Mouse (Mus musculus): ENCODE results near the gene Cdc7.

The Cdc7 gene

DNA sequence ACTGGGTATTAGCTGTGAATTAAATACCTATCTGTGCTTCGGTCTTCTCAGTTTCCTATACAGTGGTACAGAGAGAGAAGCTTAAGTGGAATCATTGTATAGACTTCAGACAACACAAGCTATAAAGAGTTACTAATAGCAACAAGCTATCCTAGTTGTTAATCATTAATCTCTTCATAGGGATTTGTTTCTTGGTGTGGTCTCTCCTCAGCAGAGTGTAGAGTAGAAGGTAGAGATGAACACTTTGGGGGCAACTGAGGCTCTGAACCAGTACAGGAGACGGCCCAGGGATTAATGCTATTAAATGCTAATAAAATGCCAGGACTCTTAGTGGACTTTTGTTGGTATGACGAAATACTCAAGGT lies 57.9 kb downstream of the Cdc7 start:
- DNase-seq (ENCODE audit: low read depth in 2 of 2, low spot score in 2 of 2): no peak

DNA sequence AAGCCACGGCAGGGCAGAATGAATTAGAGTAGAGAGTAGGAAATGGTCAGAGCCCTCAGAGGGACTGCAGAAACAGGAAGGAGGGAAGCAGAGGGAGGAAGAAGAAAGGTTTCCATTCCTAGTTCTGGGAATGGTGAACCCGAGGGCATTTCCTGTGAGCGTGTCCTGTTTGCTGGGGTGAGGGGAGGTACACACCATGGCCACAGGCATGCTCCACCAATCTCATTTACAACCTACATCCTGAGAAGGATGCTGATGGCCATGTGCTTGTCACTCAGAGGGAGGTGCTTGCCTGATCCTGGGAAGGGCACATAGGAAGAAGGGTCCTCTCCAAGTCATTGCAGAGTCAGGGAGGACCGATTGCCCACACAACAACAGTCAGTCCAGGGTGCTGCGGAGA lies 59.8 kb downstream of the Cdc7 start:
- DNase-seq (ENCODE audit: low read depth in 2 of 2, low spot score in 2 of 2): no peak

DNA sequence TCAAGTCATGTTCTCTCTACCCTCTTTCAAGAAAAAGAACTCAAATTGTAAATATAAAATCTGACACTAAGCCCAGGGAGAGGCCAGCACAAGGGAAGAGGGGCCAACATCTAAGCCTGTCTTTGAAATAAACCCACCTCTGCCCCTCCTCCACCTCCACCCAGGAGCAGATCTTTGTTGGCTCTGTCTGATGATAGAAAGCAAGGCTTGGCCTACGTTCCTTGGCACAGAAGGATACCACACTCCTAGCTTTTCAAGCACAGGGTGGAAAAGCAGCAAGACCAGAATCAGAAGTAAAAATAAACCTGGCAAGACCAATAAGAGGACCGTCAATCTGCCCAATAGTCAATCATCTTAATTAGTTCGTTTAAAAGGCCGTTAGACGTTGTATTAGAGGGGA lies 61.2 kb downstream of the Cdc7 start:
- DNase-seq (ENCODE audit: low read depth in 2 of 2, low spot score in 2 of 2): no peak

DNA sequence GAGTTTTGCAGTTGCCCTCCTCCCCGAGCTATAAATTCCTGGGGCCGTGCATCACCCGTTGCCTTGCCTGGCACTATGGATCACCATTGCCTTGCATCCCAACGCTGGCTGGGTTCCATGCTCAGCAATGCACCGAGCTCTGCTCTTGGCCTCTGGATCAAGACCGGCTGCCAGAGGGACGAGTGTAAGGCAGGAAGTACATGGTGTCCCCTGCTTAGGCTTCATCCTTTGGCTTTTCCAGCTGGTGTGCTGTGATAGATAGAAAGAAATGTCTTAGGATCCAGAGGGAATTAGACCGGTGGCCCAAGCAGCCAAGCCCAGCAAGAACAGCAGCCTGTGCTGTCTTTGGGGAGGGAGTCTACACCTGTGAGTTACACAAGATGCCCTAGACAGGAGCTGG lies 61.7 kb downstream of the Cdc7 start:
- DNase-seq (ENCODE audit: low read depth in 2 of 2, low spot score in 2 of 2): no peak

DNA sequence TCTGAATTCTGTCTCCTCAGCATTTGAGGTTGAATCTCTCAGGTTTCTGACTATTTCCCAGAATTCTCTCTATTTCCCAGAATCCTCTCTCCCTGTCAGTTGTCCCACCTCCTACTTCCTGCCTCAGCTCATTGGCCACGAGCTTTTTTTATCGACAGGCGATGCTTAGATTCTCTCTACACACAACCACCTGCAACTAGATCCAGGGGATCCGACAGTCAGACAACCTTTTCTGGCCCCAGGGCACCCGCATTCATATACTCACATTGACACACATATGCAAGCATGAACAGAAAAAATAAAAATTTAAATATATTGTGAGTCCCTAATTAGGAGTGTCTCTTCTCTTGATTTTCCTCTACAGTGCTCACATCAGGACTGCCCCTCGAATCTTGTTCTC lies 63.5 kb downstream of the Cdc7 start:
- DNase-seq (ENCODE audit: low read depth in 2 of 2, low spot score in 2 of 2): no peak

DNA sequence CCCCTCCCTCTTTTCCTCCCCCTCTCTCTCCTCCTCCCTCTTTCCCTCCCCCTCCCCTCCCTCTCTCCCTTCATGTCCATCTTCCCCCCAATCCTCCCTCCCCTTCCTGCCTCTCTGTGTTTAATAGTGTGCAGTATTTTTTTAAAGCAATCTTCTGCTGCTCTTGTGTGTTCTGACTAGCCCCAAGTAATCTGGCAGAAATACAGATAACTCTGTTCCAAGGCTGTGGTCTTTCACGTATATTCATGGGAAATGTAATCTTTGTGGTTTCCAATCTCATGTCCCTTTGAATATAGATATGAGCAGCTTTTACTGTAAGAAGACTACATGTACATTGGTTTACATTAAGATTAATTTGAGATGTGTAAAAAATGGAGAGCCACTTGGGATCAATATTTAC lies 64.4 kb downstream of the Cdc7 start:
- DNase-seq (ENCODE audit: low read depth in 2 of 2, low spot score in 2 of 2): no peak

DNA sequence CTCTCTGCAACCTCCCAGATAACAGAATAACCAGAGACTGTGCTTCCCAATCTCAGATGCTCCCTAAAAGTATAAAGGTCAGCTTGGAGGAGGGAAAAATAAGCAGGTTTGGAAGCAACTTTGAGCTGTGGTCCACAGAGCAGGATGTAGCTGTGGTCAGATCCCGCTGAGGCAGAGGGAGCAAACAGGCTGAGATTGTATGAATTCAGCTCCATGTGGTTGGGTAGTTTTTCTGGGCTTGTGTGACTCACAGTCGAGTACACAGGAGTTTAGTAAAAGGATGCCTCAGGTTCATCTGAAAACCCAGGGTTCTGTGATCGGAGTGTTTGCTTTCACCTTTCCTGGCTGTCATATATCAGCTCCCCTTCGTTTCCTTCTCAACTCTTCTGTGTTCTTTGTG lies 65.7 kb downstream of the Cdc7 start:
- no peak for DNase-seq (ENCODE audit: low read depth in 2 of 2, low spot score in 2 of 2)

DNA sequence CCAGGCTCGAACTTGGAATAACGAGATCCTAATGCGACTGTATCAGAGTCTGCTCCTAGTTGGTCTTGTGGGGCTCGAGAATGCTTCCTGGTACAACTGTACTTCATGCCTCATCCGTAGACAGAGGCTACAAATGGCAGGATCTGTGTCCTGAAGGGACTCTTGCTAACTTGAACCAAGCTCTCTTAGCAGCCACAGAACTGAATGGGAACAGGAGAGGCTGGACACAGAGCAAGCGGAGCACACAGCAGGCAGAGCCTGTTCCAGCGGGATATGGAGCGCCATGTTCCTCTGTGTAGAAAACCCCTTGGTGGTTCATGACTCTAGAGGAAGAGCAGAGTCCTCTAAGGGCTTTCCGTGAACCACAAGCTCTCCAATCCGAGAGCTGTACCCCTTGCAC lies 66.7 kb downstream of the Cdc7 start:
- no peak for DNase-seq (ENCODE audit: low read depth in 2 of 2, low spot score in 2 of 2)

All from CD8-positive naive resting alpha-beta T cell, adult 2 months (primary cell).